Mouse (Mus musculus) liver, embryonic 14.5 days (tissue): ENCODE results near the gene Trappc2l.

Experiments used
- CTCF ChIP-seq: IDR thresholded peaks from 2 replicates; pipeline ENCODE4 v1.5.1; 2016; ENCODE audit warnings: antibody characterized with exemption, low read depth, control low read depth
- EP300 ChIP-seq: IDR thresholded peaks from 2 replicates; pipeline ENCODE4 v1.6.1; 2016; ENCODE audit warnings: antibody characterized with exemption, low read depth

DNA sequence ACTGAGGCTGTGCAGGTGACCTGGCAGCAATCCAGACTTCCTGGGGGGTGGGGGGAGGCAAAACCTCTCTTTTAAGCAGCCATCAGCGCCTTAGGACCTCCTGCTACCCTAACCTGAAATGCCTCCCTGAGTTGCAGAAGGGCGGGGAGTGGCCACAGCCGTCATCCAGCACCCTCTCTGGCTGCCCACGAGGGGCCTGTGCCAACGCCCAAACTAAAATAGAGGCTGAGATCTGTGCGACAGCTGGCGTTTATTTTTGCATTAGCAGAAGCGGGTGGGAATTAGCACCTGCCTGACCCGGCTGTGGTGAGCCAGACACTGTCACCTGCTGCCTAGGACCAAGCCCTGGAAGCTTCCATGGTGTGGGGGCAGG, 25.3 kb downstream of the Trappc2l start:
- TF ChIP-seq CTCF (no peak), EP300 (no peak)
